Mouse (Mus musculus) left cerebral cortex, adult 8-10 months (tissue): ENCODE results near the gene Plac9a. TPM values are rescaled to one million over a fixed set of nuclear protein-coding genes. Genes with fewer than 3 reads are reported as not detected.

Source experiments
- DNase-seq, 2 experiments: peaks; one replicate each; pipeline ENCODE4 v3.0.0; 2022; ENCODE audit warnings: low spot score in 2 of 2
- total RNA-seq, 4 experiments: library from RNA; stranded (reverse); gene quantifications; 2 replicates each; pipeline ENCODE4 v1.2.4; 2022

Gene Plac9a
- total RNA-seq, 4 experiments from 2014 or later = 1.7 TPM; not detected in 3

DNA sequence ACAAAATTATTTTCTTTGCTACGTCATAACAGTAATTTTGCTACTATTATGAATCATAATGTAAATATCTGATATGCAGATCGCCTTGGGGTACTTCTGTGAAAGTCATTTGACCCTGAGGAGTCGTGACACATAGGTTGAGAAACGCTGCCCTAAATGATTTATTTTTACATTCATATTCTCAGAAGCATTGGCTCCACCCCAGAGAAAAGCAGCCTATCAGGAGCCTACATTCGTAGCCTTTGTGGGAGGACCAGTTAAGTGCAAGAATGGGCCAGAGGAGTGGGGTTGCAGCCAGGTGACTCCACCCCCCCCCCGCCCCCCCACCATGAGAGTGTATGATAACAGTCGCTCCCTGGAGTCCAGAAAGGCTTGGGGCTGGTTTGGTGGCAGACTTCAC lies 63.1 kb downstream of the Plac9a start:
- no peak for DNase-seq

DNA sequence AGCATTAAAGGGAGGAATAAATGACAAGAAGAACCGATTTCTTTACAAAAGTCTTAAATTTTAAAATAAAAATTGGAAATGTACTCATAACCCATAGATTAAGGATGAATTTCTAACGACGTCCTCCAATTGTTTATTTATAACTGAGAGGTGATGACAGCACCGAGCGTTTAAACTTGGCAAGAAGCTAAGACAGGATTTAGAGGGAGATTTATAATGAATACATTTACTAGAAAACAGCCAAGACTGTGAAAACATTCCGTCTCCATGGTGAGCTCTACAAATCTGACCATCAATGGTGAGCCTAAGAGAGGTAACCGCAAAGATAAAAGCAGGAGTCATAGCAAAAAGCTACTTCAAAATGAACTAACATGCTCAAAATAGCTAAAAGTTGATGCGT lies 64.5 kb downstream of the Plac9a start:
- DNase-seq = no peak

Other genes with a start within 250 kb of the Plac9a start
- 10 to 100 TPM; 25.5 to 26.8 (median 26.5) TPM for gene Ppif, start 208.9 kb downstream of the Plac9a start, total RNA-seq
- gene Zcchc24, start 134.1 kb downstream of the Plac9a start, total RNA-seq = 10 to 100 TPM; 51.5 to 58.0 (median 54.4) TPM
- 10 to 100 TPM; 33.7 to 40.5 (median 36.4) TPM for gene Anxa11, start 60.9 kb downstream of the Plac9a start, total RNA-seq
- 10 to 100 TPM in 1 of 4 experiments, 1 to 10 TPM in 3; 3.1 to 10.7 (median 5.5) TPM for gene Tmem254a, start 24.6 kb upstream of the Plac9a start, total RNA-seq
- not detected for gene Cphx1, start 35.2 kb upstream of the Plac9a start, total RNA-seq
- gene Duxbl1, start 75.5 kb upstream of the Plac9a start, total RNA-seq = under 1 TPM in 2 of 4 experiments, not detected in 2; 0.81 TPM
- 1 to 10 TPM; 2.2 to 6.2 (median 3.3) TPM for gene Gm9780, start 139.6 kb upstream of the Plac9a start, total RNA-seq
- 10 to 100 TPM; 18.3 to 32.3 (median 24.6) TPM for gene Tmem254c, start 164.3 kb upstream of the Plac9a start, total RNA-seq
- not detected for gene Cphx2, start 178.4 kb upstream of the Plac9a start, total RNA-seq
- not detected for gene Cphx3, start 179.2 kb upstream of the Plac9a start, total RNA-seq
- gene Duxbl2, start 215.2 kb upstream of the Plac9a start, total RNA-seq = under 1 TPM in 3 of 4 experiments, not detected in 1; 0.23 to 0.61 (median 0.50) TPM